Mouse (Mus musculus) bone marrow, adult 2 months (tissue): ENCODE measurements around the gene Smad1.

ENCODE experiments used
- CTCF ChIP-seq: fragments of 200-500 bp; IDR thresholded peaks from 2 replicates; pipeline ENCODE4 v1.5.1; 2011; ENCODE audit warnings: low read length, control low read depth; ENCODE audit not compliant: control insufficient read depth, insufficient read depth
- POLR2A ChIP-seq: fragments of 200-500 bp; IDR thresholded peaks from 2 replicates; pipeline ENCODE4 v1.6.1; 2011; ENCODE audit warnings: low read depth, mild to moderate bottlenecking, control low read depth, low read length, borderline replicate concordance; ENCODE audit not compliant: control insufficient read depth

DNA sequence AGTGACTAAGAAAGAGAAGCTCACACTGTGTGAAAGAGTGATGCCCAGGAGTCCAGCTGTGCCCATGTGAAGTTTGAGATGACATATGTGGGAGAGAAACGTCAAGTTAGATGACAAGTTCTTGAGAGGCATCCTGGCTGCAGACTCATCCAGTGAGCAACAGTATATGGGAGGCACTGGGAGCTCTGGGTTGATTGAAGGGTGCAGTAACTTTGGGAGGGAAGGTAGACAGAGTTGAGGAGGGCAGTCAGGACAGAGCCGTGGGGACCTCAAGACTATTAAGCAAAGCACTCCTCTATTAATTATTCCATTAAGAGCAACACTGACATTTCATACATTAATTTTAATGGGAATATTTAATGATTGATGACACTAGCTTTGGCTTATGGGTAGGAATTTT, 69.6 kb downstream of the Smad1 start:
- TF ChIP-seq POLR2A = no peak
- no peak for TF ChIP-seq CTCF
